Mouse (Mus musculus) ES-E14 (cell line): ENCODE measurements at regions not wholly inside any gene's neighbourhood (a gene's known extent, or its start where the extent isn't known, plus 50 kb on each side); places are given as distances from the start of the nearest gene placed in this dataset.

Source experiments
- HCFC1 ChIP-seq: IDR thresholded peaks from 2 replicates; pipeline ENCODE4 v1.6.1; 2012; ENCODE audit warnings: low read length, inconsistent platforms, borderline replicate concordance; ENCODE audit not compliant: insufficient read depth
- MAFK ChIP-seq: IDR thresholded peaks from 2 replicates; pipeline ENCODE4 v1.6.1; 2014; ENCODE audit warnings: mild to moderate bottlenecking, low read depth, low read length, inconsistent platforms; ENCODE audit not compliant: insufficient read depth
- ZNF384 ChIP-seq: IDR thresholded peaks from 2 replicates; pipeline ENCODE4 v1.6.1; 2012; ENCODE audit warnings: low read depth, low read length, inconsistent platforms

DNA sequence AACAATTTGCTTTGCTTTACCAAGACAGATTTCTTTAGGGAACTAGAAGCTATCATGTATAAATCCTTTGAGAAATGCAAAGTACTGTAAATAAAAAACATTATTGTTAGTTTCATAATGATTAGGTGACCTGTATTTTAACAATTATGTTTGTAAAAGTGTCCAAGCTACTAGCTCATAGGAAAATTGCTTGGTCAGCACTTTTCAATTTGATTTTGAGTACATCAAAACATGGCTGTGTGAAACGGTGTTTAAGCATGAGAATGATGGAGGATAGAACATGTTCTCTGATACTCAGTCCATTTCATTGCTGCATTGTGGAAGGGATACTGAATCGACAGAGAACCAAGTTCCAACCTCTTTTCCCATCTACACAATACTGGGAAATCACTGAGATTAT lies 4780.8 kb downstream of the 9330182O14Rik start:
- TF ChIP-seq ZNF384: no peak
- TF ChIP-seq HCFC1: no peak
- TF ChIP-seq MAFK: peak; percentile 98
